ENCODE assay signal across 21 mouse cellular contexts in genomic region chr3:41598412-41598811, GRCm38 (mm10). TPM values are rescaled to one million over a fixed set of nuclear protein-coding genes. Genes with fewer than 3 reads are reported as not detected.
DNase-seq lines count a peak whose midpoint lies in the region; ATAC-seq and TF ChIP-seq lines count a peak whose summit lies in the region.
"Had no signal": no experiment of that assay in that cellular context is flagged by ENCODE, and none has a peak within 500 bp of the region (broad histone marks: within the 10 kb centered on the region; RNA-seq: fewer than 3 reads in every experiment).

No protein-coding gene starts in this region.

- no peak overlapping the region for H3K27ac ChIP-seq in liver, adult 2 months (replicated peaks; ENCODE audit: insufficient read depth, low read depth, low read length)
- H3K27ac ChIP-seq in liver, embryonic 11.5 days (ENCODE audit: low read depth, low read length), result no peak overlapping the region
- peak overlapping the region; percentile 3; the same call in 1 of the 2 replicates for H3K27ac ChIP-seq in ES-Bruce4 (ENCODE audit: insufficient read depth, low read length)
- no peak overlapping the region for H3K27ac ChIP-seq in forebrain, embryonic 15.5 days (replicated peaks)
- H3K27ac ChIP-seq: embryonic facial prominence, embryonic 15.5 days; hindbrain, embryonic 13.5 days; limb, embryonic 15.5 days; midbrain, embryonic 13.5 days had no signal

- peaks cover 23% of the 10 kb centered on the region; the same call in 1 of the 2 replicates for H3K79me2 ChIP-seq in liver, adult 2 months (ENCODE audit: control insufficient read depth, insufficient read depth, low read length)

- no peaks in the 10 kb centered on the region for H3K9me3 ChIP-seq in liver, embryonic 11.5 days (ENCODE audit: control insufficient read depth, low read length)
- no peaks in the 10 kb centered on the region for H3K9me3 ChIP-seq in ES-Bruce4 (replicated peaks; ENCODE audit: control insufficient read depth, insufficient read depth, low read length, poor library complexity, severe bottlenecking)
- no peaks in the 10 kb centered on the region for H3K9me3 ChIP-seq in forebrain, embryonic 15.5 days
- H3K9me3 ChIP-seq: embryonic facial prominence, embryonic 15.5 days; hindbrain, embryonic 13.5 days; limb, embryonic 15.5 days; midbrain, embryonic 13.5 days had no signal

- no peak for TF ChIP-seq EP300 in ES-Bruce4 (IDR thresholded peaks at IDR 0.05; ENCODE audit: insufficient read depth, low read depth, low read length)

- H3K4me3 ChIP-seq in liver, adult 2 months (ENCODE audit: insufficient read depth, low read depth, low read length), result no peak overlapping the region
- no peak overlapping the region for H3K4me3 ChIP-seq in liver, embryonic 11.5 days (ENCODE audit: low read depth, low read length)
- H3K4me3 ChIP-seq in ES-Bruce4 (ENCODE audit: low read depth, low read length), result no peak overlapping the region
- H3K4me3 ChIP-seq in forebrain, embryonic 15.5 days, result no peak overlapping the region
- H3K4me3 ChIP-seq: embryonic facial prominence, embryonic 15.5 days; hindbrain, embryonic 13.5 days; limb, embryonic 15.5 days; midbrain, embryonic 13.5 days had no signal

- no peaks in the 10 kb centered on the region for H3K27me3 ChIP-seq in liver, adult 2 months (ENCODE audit: control insufficient read depth, insufficient read depth, low read length)
- no peaks in the 10 kb centered on the region for H3K27me3 ChIP-seq in liver, embryonic 11.5 days (replicated peaks; ENCODE audit: control insufficient read depth, insufficient read depth, low read length)
- H3K27me3 ChIP-seq in ES-Bruce4 (ENCODE audit: control insufficient read depth, insufficient read depth, low read length, poor library complexity, severe bottlenecking), result no peaks in the 10 kb centered on the region
- H3K27me3 ChIP-seq in forebrain, embryonic 15.5 days, result no peaks in the 10 kb centered on the region
- H3K27me3 ChIP-seq: embryonic facial prominence, embryonic 15.5 days; hindbrain, embryonic 13.5 days; limb, embryonic 15.5 days; midbrain, embryonic 13.5 days had no signal

- no peak for DNase-seq in frontal cortex, postnatal 14 days (ENCODE audit: low spot score in 2 of 2)
- peak; percentile 43 for DNase-seq in liver, adult 2 months (ENCODE audit: extremely low read depth, low read depth, low spot score)
- DNase-seq in liver, embryonic 11.5 days (ENCODE audit: low spot score), result no peak
- peak; percentile 58 for DNase-seq in brain, adult 2 months (ENCODE audit: low read depth, low spot score)
- DNase-seq: cerebellum, adult 9-10 months; gastrocnemius, postnatal 25 days; kidney, adult 18-20 months; kidney, postnatal 10 days; left cerebral cortex, postnatal 4 days; retina, postnatal 1 day; right cerebral cortex, postnatal 4 days; thymus, postnatal 14 days had no signal

- TF ChIP-seq CTCF in liver, adult 2 months (IDR thresholded peaks at IDR 0.05; ENCODE audit: low read depth, low read length), result no peak
- TF ChIP-seq CTCF in ES-Bruce4 (IDR thresholded peaks at IDR 0.05; ENCODE audit: low read depth, low read length), result no peak

- H3K9ac ChIP-seq in liver, adult 2 months (ENCODE audit: low read depth, low read length), result no peak overlapping the region
- H3K9ac ChIP-seq in liver, embryonic 11.5 days (ENCODE audit: low read depth, low read length), result no peak overlapping the region
- H3K9ac ChIP-seq in ES-Bruce4 (ENCODE audit: low read depth, poor library complexity, severe bottlenecking), result no peak overlapping the region
- H3K9ac ChIP-seq in forebrain, embryonic 15.5 days (replicated peaks), result no peak overlapping the region
- H3K9ac ChIP-seq: embryonic facial prominence, embryonic 15.5 days; hindbrain, embryonic 13.5 days; limb, embryonic 15.5 days; midbrain, embryonic 13.5 days had no signal

- peak; percentile 25; the same call in 1 of the 2 replicates for ATAC-seq in frontal cortex, adult (ENCODE audit: low TSS enrichment)
- no peak for ATAC-seq in liver, embryonic 11.5 days (replicated peaks; ENCODE audit: low FRiP score)
- ATAC-seq in forebrain, embryonic 15.5 days (replicated peaks), result no peak
- ATAC-seq: forebrain, embryonic 16.5 days; lung, postnatal 0 days; midbrain, embryonic 13.5 days had no signal

- 72% methylated on average over 9 of the region's 9 CpGs for WGBS in liver, adult 2 months
- WGBS in liver, embryonic 11.5 days, result 87% methylated on average over 9 of the region's 9 CpGs
- WGBS in forebrain, embryonic 15.5 days, result 74% methylated on average over 9 of the region's 9 CpGs

- H3K4me1 ChIP-seq in liver, adult 2 months (ENCODE audit: control insufficient read depth, insufficient read depth, low read length), result peaks cover 23% of the 10 kb centered on the region
- H3K4me1 ChIP-seq in liver, embryonic 11.5 days (replicated peaks; ENCODE audit: control insufficient read depth, insufficient read depth, low read length), result no peaks in the 10 kb centered on the region
- peaks cover 4% of the 10 kb centered on the region for H3K4me1 ChIP-seq in ES-Bruce4 (ENCODE audit: control insufficient read depth, insufficient read depth, low read length)
- H3K4me1 ChIP-seq in forebrain, embryonic 15.5 days, result peaks cover 9% of the 10 kb centered on the region

- no peak overlapping the region for H3K4me2 ChIP-seq in liver, embryonic 11.5 days
- H3K4me2 ChIP-seq in forebrain, embryonic 15.5 days (replicated peaks), result no peak overlapping the region
- H3K4me2 ChIP-seq: embryonic facial prominence, embryonic 15.5 days; hindbrain, embryonic 13.5 days; limb, embryonic 15.5 days; midbrain, embryonic 13.5 days had no signal

- TF ChIP-seq POLR2A in liver, adult 2 months (IDR thresholded peaks at IDR 0.05; ENCODE audit: extremely low read depth, insufficient read depth, low read length), result no peak
- no peak for TF ChIP-seq POLR2A in ES-Bruce4 (IDR thresholded peaks at IDR 0.05; ENCODE audit: insufficient read depth, low read length)

- H3K36me3 ChIP-seq in liver, adult 2 months (ENCODE audit: control insufficient read depth, insufficient read depth, low read length), result peaks cover 26% of the 10 kb centered on the region
- H3K36me3 ChIP-seq in liver, embryonic 11.5 days (ENCODE audit: control insufficient read depth, insufficient read depth, low read length), result peaks cover 15% of the 10 kb centered on the region
- H3K36me3 ChIP-seq in ES-Bruce4 (ENCODE audit: control insufficient read depth, insufficient read depth, low read length, poor library complexity, severe bottlenecking), result peaks cover 95% of the 10 kb centered on the region
- H3K36me3 ChIP-seq in forebrain, embryonic 15.5 days, result peaks cover 23% of the 10 kb centered on the region; the same call in 1 of the 2 replicates

RNA-seq across cellular contexts. Expression of gene Jade1, which starts 42.9 kb away (rescaled TPM):
- 29.0 and 37.4 TPM in 2 replicates for total RNA-seq in liver, adult 2 months (2014; rRNA removed)
- 15.0 and 20.3 TPM in 2 replicates for polyA plus RNA-seq in liver, adult 2 months (2012; rRNA removed)
- polyA plus RNA-seq in liver, embryonic 11.5 days (2014; fragmentation: Nextera tagmentation; extraction: Ambion mirVana), result 16.7 and 18.6 TPM in 2 replicates
- polyA plus RNA-seq in ES-Bruce4 (2011; ENCODE audit: insufficient read depth, insufficient read length, low read depth, missing spikeins), result 179 and 201 TPM in 2 replicates
- polyA plus RNA-seq in forebrain, embryonic 15.5 days (2015; fragmentation: Nextera tagmentation; extraction: Ambion mirVana), result 21.5 and 22.2 TPM in 2 replicates

Comparison
In these comparisons a context has a peak if more than half of its experiments do, and no peak if none do; other contexts are left out.
1. DNase-seq: peak in liver, adult 2 months (single experiment) and brain, adult 2 months (single experiment); none in frontal cortex, postnatal 14 days (0 of 2) and liver, embryonic 11.5 days (single experiment).